Mouse (Mus musculus) heart, embryonic 16.5 days (tissue): ENCODE measurements around the gene Gja5. TPM values are rescaled to one million over a fixed set of nuclear protein-coding genes. Genes with fewer than 3 reads are reported as not detected.

Experiments used
- ATAC-seq: fragments of 200-750 bp; cut with Nextera tagmentation; replicated peaks from 2 replicates; pipeline ENCODE4 v1.8.0; 2017; ENCODE audit warnings: moderate number of reproducible peaks; ENCODE audit not compliant: insufficient read depth, low FRiP score; ENCODE audit errors: extremely low read depth
- H3K27ac ChIP-seq: fragments of 300-500 bp; sonication (generic); 2 replicates; pipeline ENCODE4 v1.5.1; 2014; ENCODE audit warnings: mild to moderate bottlenecking, low read length, control low read depth, moderate library complexity
- H3K27me3 ChIP-seq: fragments of 300-500 bp; sonication (generic); 2 replicates; pipeline ENCODE4 v1.6.1; 2014; ENCODE audit warnings: low read length, mixed read lengths; ENCODE audit not compliant: control insufficient read depth, insufficient read depth
- H3K36me3 ChIP-seq: fragments of 300-500 bp; sonication (generic); 2 replicates; pipeline ENCODE4 v1.6.1; 2014; ENCODE audit not compliant: control insufficient read depth, insufficient read depth
- H3K4me1 ChIP-seq: fragments of 300-500 bp; sonication (generic); 2 replicates; pipeline ENCODE4 v1.6.1; 2014; ENCODE audit warnings: low read length, mixed read lengths; ENCODE audit not compliant: control insufficient read depth, insufficient read depth
- H3K4me2 ChIP-seq: fragments of 300-500 bp; sonication (generic); 2 replicates; pipeline ENCODE4 v1.6.1; 2014; ENCODE audit warnings: low read depth, mild to moderate bottlenecking, control low read depth, low read length
- H3K4me3 ChIP-seq: fragments of 300-500 bp; sonication (generic); 2 replicates; pipeline ENCODE4 v1.5.1; 2014; ENCODE audit warnings: mild to moderate bottlenecking, control low read depth, low read length
- H3K9ac ChIP-seq: fragments of 300-500 bp; sonication (generic); 2 replicates; pipeline ENCODE4 v1.6.1; 2014; ENCODE audit warnings: low read length, control low read depth
- H3K9me3 ChIP-seq: fragments of 300-500 bp; sonication (generic); replicated peaks from 2 replicates; pipeline ENCODE4 v1.6.1; 2016; ENCODE audit warnings: low read length; ENCODE audit not compliant: control insufficient read depth
- WGBS: fragments of 180-500 bp; shearing (Covaris S2); extraction: QIAGEN DNeasy Blood & Tissue Kit; methylation state at CpG from one replicate; pipeline ENCODE4 v1.1.7; 2014; 5-methylcytosine and 5-hydroxymethylcytosine counted together
- polyA plus RNA-seq: library from polyadenylated mRNA; unstranded; fragments of >200 nt; fragmentation: Nextera tagmentation; extraction: Ambion mirVana; gene quantifications from 2 replicates; pipeline ENCODE4 v1.2.1, GENCODE M21; 2015

Gene Gja5
- polyA plus RNA-seq, 1 experiment from 2014 or later = 99.3 TPM

DNA sequence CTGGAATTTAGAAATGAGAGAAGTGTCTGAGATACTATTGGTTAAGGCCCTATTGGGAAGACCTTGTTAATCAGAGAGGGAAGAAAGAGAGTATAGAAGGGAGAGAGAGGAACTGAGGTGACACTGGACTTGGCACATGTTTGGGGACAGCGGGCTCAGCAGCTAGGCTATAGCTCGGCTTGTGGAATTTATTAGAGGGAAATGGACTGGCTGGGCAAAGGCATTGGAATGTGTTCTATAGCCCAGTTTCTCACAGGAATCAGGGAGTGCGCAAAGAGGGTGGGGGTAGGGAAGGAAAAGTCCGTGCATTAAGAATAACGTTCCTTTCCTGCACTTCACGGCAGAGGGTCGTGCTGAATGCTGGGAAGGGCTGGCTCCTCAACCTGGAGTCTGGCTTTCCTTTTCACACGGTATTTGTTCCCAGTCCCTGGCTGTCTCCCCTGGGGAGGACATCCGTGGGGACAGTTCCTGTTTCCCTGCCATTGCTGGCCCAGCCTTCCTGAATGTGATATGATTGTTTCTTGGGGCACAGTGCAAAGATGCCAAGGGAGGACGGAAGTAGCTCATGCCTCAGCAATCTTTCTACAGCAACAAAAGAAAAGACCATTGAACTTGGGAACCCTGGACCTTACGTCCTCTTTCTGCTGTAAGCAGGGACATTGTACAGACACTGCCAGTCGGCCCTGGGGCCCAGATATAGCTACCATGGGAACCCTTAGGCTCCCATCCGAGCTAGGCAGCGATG, 49.2 kb downstream of the Gja5 start:
- Histone ChIP-seq H3K27me3 (no peaks in the 10 kb centered on the region), H3K4me3 (peak overlapping the region; percentile 13), H3K36me3 (no peaks in the 10 kb centered on the region), H3K4me1 (peaks cover 16% of the 10 kb centered on the region), H3K4me2 (peak overlapping the region; percentile 51), H3K9ac (peak overlapping the region; percentile 35; the same call in 1 of the 2 replicates), H3K9me3 (no peaks in the 10 kb centered on the region), H3K27ac (peak overlapping the region; percentile 62)
- peak; percentile 85 for ATAC-seq
- WGBS = 27% methylated on average over 14 of the region's 14 CpGs

DNA sequence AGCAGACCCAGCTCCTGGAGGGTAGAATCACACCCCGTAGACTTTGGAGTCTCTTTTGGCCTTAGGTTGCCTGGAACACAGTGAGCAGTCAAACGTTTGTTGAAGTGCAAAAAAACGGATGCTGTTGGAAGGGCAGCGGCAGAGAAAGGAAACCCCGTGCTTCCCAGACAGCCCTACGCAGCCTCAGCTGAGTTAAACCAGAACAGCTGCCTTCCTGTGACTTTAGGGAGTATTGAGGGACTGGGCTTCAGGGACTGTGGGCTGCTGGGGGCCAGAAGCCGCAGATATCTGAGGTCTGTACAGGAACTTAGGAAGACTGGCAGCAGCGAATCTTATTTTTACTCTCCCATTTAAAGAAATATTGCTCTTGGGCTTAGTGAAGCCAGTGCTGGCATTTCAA, 56.1 kb downstream of the Gja5 start:
- WGBS = 12% methylated on average over 8 of the region's 8 CpGs
- peak overlapping the region; percentile 17; the same call in 1 of the 2 replicates for H3K4me2 ChIP-seq
- no peak overlapping the region for H3K4me3 ChIP-seq
- peak overlapping the region; percentile 2; the same call in 1 of the 2 replicates for H3K27ac ChIP-seq
- peak; percentile 49; the same call in 1 of the 2 replicates for ATAC-seq
- H3K27me3 ChIP-seq = no peaks in the 10 kb centered on the region
- peaks cover 5% of the 10 kb centered on the region for H3K4me1 ChIP-seq
- H3K9me3 ChIP-seq = no peaks in the 10 kb centered on the region
- peak overlapping the region; percentile 1; the same call in 1 of the 2 replicates for H3K9ac ChIP-seq
- H3K36me3 ChIP-seq = no peaks in the 10 kb centered on the region

DNA sequence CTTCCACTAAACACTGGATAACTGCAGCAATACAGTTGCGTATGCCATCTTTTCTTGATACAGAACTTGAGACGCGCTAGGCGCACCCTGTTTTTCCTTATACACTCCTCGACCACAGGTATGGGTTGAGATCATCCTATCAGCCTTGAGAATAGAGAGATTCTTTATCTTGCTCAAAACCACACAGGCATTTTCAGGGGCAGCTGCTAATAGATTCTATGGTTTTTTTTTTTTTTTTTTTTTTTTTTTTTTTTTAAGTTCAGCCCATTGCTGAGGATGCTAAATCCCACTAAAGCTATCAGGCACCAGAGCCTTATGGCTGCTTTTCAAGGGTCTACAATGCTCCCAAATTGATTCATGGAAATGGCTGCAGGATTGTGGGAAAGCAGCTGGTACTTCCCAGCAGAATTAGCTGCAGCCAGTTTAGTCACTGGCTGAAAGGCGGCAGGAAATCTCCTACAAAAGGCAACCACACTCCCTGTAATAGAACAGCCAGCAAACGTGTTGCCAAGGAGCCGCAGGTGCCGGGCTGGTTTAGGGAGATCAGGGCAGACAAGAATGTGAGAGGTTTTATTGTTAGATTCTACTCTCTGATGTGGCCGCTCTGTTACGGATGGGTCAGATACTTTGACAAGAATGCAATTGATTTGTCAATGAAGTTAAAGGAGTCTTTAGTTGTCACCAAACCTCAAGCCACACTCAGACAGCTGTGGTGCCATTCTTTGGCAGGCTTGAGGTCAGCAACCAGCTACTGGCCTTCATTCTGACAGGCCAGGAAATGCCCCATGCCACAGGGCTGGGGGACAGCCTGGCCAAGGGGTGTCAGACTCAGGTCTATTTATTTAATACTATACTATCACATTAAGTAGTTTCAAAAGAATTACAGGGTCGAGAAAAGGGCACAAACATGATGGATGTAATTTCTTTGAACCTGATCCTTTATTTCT, 58.9 kb downstream of the Gja5 start:
- no peak overlapping the region for H3K9ac ChIP-seq
- WGBS = 62% methylated on average over 12 of the region's 12 CpGs
- no peak overlapping the region for H3K27ac ChIP-seq
- H3K36me3 ChIP-seq = no peaks in the 10 kb centered on the region
- ATAC-seq = no peak
- H3K4me3 ChIP-seq = no peak overlapping the region
- no peaks in the 10 kb centered on the region for H3K27me3 ChIP-seq
- peaks cover 5% of the 10 kb centered on the region for H3K4me1 ChIP-seq
- no peaks in the 10 kb centered on the region for H3K9me3 ChIP-seq
- no peak overlapping the region for H3K4me2 ChIP-seq

DNA sequence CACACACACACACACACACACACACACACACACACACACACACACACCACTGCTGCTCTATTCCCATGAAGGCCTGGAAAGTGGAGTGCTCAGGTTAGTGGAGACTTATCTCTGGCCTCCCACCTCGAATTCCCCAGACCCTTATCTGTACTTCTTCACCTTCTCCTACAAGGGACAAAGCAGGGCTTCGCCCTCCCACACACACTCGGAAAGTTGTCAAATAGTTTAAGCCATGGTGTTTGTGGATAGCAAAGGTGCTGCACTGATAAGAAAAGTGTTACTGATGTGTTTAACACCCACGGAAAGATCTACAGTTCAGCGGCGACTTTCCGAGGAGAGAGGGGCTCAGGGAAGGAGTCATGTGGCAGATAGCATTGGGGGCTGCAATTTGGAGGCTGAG, 66.5 kb downstream of the Gja5 start:
- peaks cover 17% of the 10 kb centered on the region for H3K4me1 ChIP-seq
- H3K27ac ChIP-seq = peak overlapping the region; percentile 70
- peak; percentile 82 for ATAC-seq
- no peak overlapping the region for H3K4me3 ChIP-seq
- H3K36me3 ChIP-seq = no peaks in the 10 kb centered on the region
- no peaks in the 10 kb centered on the region for H3K9me3 ChIP-seq
- no peak overlapping the region for H3K9ac ChIP-seq
- 12% methylated on average over 7 of the region's 7 CpGs for WGBS
- H3K27me3 ChIP-seq = no peaks in the 10 kb centered on the region
- no peak overlapping the region for H3K4me2 ChIP-seq

DNA sequence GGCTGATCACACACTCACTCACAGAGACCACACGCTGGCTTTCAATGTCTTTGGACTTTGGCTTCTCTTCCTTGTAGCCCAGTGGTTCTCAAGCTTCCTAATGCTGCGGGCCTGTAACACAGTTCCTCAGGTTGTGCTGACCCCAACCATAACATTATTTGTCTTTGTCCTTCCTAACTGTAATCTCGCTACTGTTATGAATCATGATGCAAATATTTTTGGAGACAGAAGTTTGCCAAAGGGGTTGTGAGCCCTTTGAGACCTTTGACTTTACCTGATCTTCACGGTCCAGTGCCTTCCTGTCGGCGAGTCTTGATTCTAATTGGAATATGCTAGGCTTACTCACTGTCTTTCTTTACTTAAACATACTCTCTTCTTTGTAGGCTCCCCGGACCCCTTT, 70.0 kb downstream of the Gja5 start:
- no peaks in the 10 kb centered on the region for H3K27me3 ChIP-seq
- H3K36me3 ChIP-seq = no peaks in the 10 kb centered on the region
- H3K4me2 ChIP-seq = no peak overlapping the region
- H3K27ac ChIP-seq = no peak overlapping the region
- peaks cover 17% of the 10 kb centered on the region for H3K4me1 ChIP-seq
- ATAC-seq = no peak
- no peak overlapping the region for H3K9ac ChIP-seq
- WGBS = 87% methylated on average over 7 of the region's 7 CpGs
- H3K9me3 ChIP-seq = no peaks in the 10 kb centered on the region
- H3K4me3 ChIP-seq = no peak overlapping the region

DNA sequence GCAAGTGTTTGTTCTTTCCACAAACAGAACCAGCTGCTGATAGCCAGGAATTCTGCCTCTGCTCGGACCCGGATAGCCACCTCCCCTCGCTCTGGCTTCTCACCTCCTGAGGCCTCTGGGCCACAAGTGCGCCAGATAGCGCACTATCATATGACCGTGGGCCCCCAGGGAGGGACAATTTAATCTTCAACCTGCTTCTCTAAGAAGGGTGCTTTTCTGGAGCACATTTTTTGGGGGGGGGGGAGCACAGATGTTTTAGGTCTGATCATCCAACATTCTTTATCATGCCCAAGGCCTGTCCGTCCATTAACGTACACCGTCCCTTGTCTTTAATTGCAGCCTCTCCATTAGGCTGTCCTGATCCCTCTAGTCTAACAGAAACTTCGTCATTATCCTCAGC, 71.1 kb downstream of the Gja5 start:
- WGBS = 63% methylated on average over 10 of the region's 10 CpGs

DNA sequence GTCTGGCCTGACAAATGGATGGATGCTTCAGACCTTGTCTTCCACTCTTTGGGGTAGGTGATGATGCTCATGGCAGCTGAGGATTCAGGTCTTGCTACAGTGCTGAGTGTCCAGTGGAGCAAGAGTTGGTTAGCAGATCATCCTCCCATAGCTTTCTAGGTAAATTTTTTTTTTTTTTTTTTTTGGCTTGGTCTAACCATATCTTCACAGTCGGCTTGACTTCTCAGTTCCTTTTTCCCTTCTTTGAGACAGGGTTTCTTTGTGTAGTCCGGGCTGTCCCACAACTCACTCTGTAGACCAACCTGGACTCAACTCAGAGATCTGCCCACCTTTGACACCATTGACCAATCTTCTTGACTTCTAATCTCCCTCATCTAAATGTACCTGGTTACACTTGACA, 73.0 kb downstream of the Gja5 start:
- H3K27me3 ChIP-seq = no peaks in the 10 kb centered on the region
- no peaks in the 10 kb centered on the region for H3K36me3 ChIP-seq
- no peak overlapping the region for H3K4me3 ChIP-seq
- WGBS = 90% methylated on average over 2 of the region's 2 CpGs
- no peak overlapping the region for H3K27ac ChIP-seq
- H3K9me3 ChIP-seq = no peaks in the 10 kb centered on the region
- H3K4me2 ChIP-seq = no peak overlapping the region
- H3K4me1 ChIP-seq = peaks cover 7% of the 10 kb centered on the region; the same call in 1 of the 2 replicates
- ATAC-seq = no peak
- no peak overlapping the region for H3K9ac ChIP-seq

More for the DNA sequence above, 71.1 kb downstream of the Gja5 start:
- H3K4me2 ChIP-seq = no peak overlapping the region
- no peak for ATAC-seq
- H3K4me3 ChIP-seq = no peak overlapping the region
- H3K36me3 ChIP-seq = no peaks in the 10 kb centered on the region
- H3K9me3 ChIP-seq = no peaks in the 10 kb centered on the region
- no peak overlapping the region for H3K9ac ChIP-seq
- H3K27ac ChIP-seq = no peak overlapping the region
- H3K4me1 ChIP-seq = peaks cover 15% of the 10 kb centered on the region
- H3K27me3 ChIP-seq = no peaks in the 10 kb centered on the region

DNA sequence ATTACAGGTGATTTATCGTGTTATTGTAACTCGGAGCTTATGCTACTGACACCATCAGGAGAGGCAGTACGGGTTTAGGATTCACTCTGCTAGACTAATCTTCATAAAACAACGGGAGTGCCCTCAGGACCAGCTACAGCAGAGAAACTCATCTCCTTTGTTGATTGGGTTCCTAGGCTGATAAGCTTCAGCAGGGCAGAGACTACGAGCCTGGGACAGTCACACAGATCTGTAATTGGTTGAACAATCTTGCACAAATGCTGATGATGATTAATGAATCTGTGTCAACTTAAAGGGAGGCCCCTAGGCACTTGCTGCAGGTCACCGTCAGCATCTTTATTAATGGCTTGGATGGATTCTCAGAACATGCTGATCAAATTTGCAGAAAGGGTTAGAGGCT, 74.0 kb downstream of the Gja5 start:
- 50% methylated on average over 6 of the region's 6 CpGs for WGBS

DNA sequence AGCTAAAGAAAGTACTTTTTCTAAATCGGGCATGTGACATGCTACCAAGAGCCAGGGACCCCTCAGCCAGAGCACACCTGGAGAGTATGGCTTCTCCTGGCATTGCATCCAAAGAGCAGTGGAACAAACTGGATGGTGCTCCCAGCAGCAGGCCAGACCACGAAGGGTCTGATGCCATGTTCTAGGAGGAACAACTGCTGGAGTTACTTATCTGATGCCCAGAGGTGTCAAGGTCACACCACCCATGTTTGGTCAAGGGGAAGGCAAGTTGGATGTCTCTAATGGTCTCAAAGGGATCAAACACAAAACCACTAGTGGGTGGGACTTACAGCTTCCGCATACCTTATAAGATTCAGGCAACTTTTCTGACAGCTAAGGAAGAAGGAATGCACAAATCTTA, 74.5 kb downstream of the Gja5 start:
- Histone ChIP-seq H3K36me3 (no peaks in the 10 kb centered on the region), H3K4me3 (no peak overlapping the region), H3K27me3 (no peaks in the 10 kb centered on the region), H3K4me2 (no peak overlapping the region), H3K9me3 (no peaks in the 10 kb centered on the region), H3K27ac (no peak overlapping the region), H3K4me1 (peaks cover 7% of the 10 kb centered on the region; the same call in 1 of the 2 replicates), H3K9ac (no peak overlapping the region)
- no peak for ATAC-seq
- 77% methylated on average over 3 of the region's 3 CpGs for WGBS

More for the DNA sequence above, 74.0 kb downstream of the Gja5 start:
- H3K27ac ChIP-seq = no peak overlapping the region
- H3K9ac ChIP-seq = no peak overlapping the region
- no peak for ATAC-seq
- H3K4me2 ChIP-seq = no peak overlapping the region
- no peaks in the 10 kb centered on the region for H3K36me3 ChIP-seq
- H3K4me3 ChIP-seq = no peak overlapping the region
- peaks cover 7% of the 10 kb centered on the region; the same call in 1 of the 2 replicates for H3K4me1 ChIP-seq
- no peaks in the 10 kb centered on the region for H3K9me3 ChIP-seq
- no peaks in the 10 kb centered on the region for H3K27me3 ChIP-seq
